Mouse (Mus musculus) forebrain, embryonic 14.5 days (tissue): ENCODE results near the gene Stard13. TPM values are rescaled to one million over a fixed set of nuclear protein-coding genes. Genes with fewer than 3 reads are reported as not detected.

Experiments used
- ATAC-seq: fragments of 200-750 bp; cut with Nextera tagmentation; 2 replicates; pipeline ENCODE4 v1.8.0; 2017; ENCODE audit warnings: mild to moderate bottlenecking, moderate library complexity
- DNase-seq: peaks from one replicate; pipeline ENCODE4 v3.0.0-alpha.2; 2015; ENCODE audit warnings: low spot score
- H3K27ac ChIP-seq: fragments of 300-500 bp; sonication (generic); 2 replicates; pipeline ENCODE4 v1.5.1; 2014; ENCODE audit warnings: low read depth, mild to moderate bottlenecking, control low read depth, low read length, moderate library complexity
- H3K27me3 ChIP-seq: fragments of 300-500 bp; sonication (generic); replicated peaks from 2 replicates; pipeline ENCODE4 v1.6.1; 2014; ENCODE audit warnings: low read length, control low read depth, mixed read lengths; ENCODE audit not compliant: control insufficient read depth, insufficient read depth
- H3K36me3 ChIP-seq: fragments of 300-500 bp; sonication (generic); 2 replicates; pipeline ENCODE4 v1.6.1; 2014; ENCODE audit warnings: low read length, control low read depth; ENCODE audit not compliant: control insufficient read depth, insufficient read depth
- H3K4me1 ChIP-seq: fragments of 300-500 bp; sonication (generic); 2 replicates; pipeline ENCODE4 v1.6.1; 2014; ENCODE audit warnings: antibody characterized with exemption, low read length, control low read depth; ENCODE audit not compliant: control insufficient read depth, insufficient read depth
- H3K4me2 ChIP-seq: fragments of 300-500 bp; sonication (generic); 2 replicates; pipeline ENCODE4 v1.6.1; 2014; ENCODE audit warnings: mild to moderate bottlenecking, control low read depth, low read length
- H3K4me3 ChIP-seq: fragments of 300-500 bp; sonication (generic); 2 replicates; pipeline ENCODE4 v1.5.1; 2014; ENCODE audit warnings: low read depth, low read length, control low read depth
- H3K9ac ChIP-seq: fragments of 300-500 bp; sonication (generic); 2 replicates; pipeline ENCODE4 v1.6.1; 2014; ENCODE audit warnings: mild to moderate bottlenecking, low read length, control low read depth, moderate library complexity
- H3K9me3 ChIP-seq: fragments of 300-500 bp; sonication (generic); replicated peaks from 2 replicates; pipeline ENCODE4 v1.6.1; 2016; ENCODE audit warnings: low read length, control low read depth, mixed read lengths; ENCODE audit not compliant: control insufficient read depth
- WGBS: fragments of 180-500 bp; shearing (Covaris S2); extraction: QIAGEN DNeasy Blood & Tissue Kit; methylation state at CpG from one replicate; pipeline ENCODE4 v1.1.7; 2014; 5-methylcytosine and 5-hydroxymethylcytosine counted together
- polyA plus RNA-seq: library from polyadenylated mRNA; unstranded; fragments of >200 nt; fragmentation: Nextera tagmentation; extraction: Ambion mirVana; gene quantifications from 2 replicates; pipeline ENCODE4 v1.2.1, GENCODE M21; 2014

Gene Stard13
- polyA plus RNA-seq, 1 experiment from 2014 or later = 2.0 TPM

GRCm38 (mm10) chr5:151145807-151146206, 87.8 kb downstream of the Stard13 start:
- Histone ChIP-seq H3K4me2 (no peak overlapping the region), H3K4me3 (no peak overlapping the region), H3K9me3 (no peaks in the 10 kb centered on the region), H3K36me3 (no peaks in the 10 kb centered on the region), H3K27me3 (no peaks in the 10 kb centered on the region), H3K27ac (no peak overlapping the region), H3K4me1 (peaks cover 4% of the 10 kb centered on the region; the same call in 1 of the 2 replicates), H3K9ac (no peak overlapping the region)
- DNase-seq (no peak), ATAC-seq (no peak)
- WGBS = 89% methylated on average over 5 of the region's 5 CpGs

GRCm38 (mm10) chr5:151143955-151144354, 89.7 kb downstream of the Stard13 start:
- H3K36me3 ChIP-seq = no peaks in the 10 kb centered on the region
- H3K9me3 ChIP-seq = no peaks in the 10 kb centered on the region
- H3K27ac ChIP-seq = no peak overlapping the region
- no peak overlapping the region for H3K4me2 ChIP-seq
- ATAC-seq (no peak), DNase-seq (no peak)
- WGBS = 87% methylated on average over 5 of the region's 5 CpGs
- H3K4me1 ChIP-seq = peaks cover 4% of the 10 kb centered on the region; the same call in 1 of the 2 replicates
- no peak overlapping the region for H3K9ac ChIP-seq
- H3K4me3 ChIP-seq = no peak overlapping the region
- H3K27me3 ChIP-seq = no peaks in the 10 kb centered on the region

GRCm38 (mm10) chr5:151142671-151143601, 90.7 kb downstream of the Stard13 start:
- H3K4me3 ChIP-seq = no peak overlapping the region
- H3K27ac ChIP-seq = peak overlapping the region; percentile 53; the same call in 1 of the 2 replicates
- no peaks in the 10 kb centered on the region for H3K27me3 ChIP-seq
- ATAC-seq = peak; percentile 73
- 5% methylated on average over 11 of the region's 11 CpGs for WGBS
- no peaks in the 10 kb centered on the region for H3K36me3 ChIP-seq
- peaks cover 4% of the 10 kb centered on the region; the same call in 1 of the 2 replicates for H3K4me1 ChIP-seq
- no peak overlapping the region for H3K9ac ChIP-seq
- H3K4me2 ChIP-seq = no peak overlapping the region
- DNase-seq = peak; percentile 67
- no peaks in the 10 kb centered on the region for H3K9me3 ChIP-seq

- ATAC-seq (peak; percentile 66; the same call in 1 of the 2 replicates), DNase-seq (peak; percentile 69)
- Histone ChIP-seq H3K27ac (peak overlapping the region; percentile 53; the same call in 1 of the 2 replicates), H3K4me1 (peaks cover 4% of the 10 kb centered on the region; the same call in 1 of the 2 replicates), H3K27me3 (no peaks in the 10 kb centered on the region), H3K36me3 (no peaks in the 10 kb centered on the region), H3K4me2 (no peak overlapping the region), H3K9ac (no peak overlapping the region), H3K9me3 (no peaks in the 10 kb centered on the region), H3K4me3 (no peak overlapping the region)
- 42% methylated on average over 5 of the region's 5 CpGs for WGBS
These were observed 91.4 kb downstream of the Stard13 start for GRCm38 (mm10) chr5:151142241-151142640.

GRCm38 (mm10) chr5:151137901-151138300, 95.7 kb downstream of the Stard13 start:
- H3K27ac ChIP-seq = no peak overlapping the region
- no peaks in the 10 kb centered on the region for H3K27me3 ChIP-seq
- ATAC-seq (no peak), DNase-seq (no peak)
- no peak overlapping the region for H3K4me3 ChIP-seq
- H3K4me1 ChIP-seq = peaks cover 4% of the 10 kb centered on the region; the same call in 1 of the 2 replicates
- no peaks in the 10 kb centered on the region for H3K9me3 ChIP-seq
- no peaks in the 10 kb centered on the region for H3K36me3 ChIP-seq
- 92% methylated on average over 5 of the region's 5 CpGs for WGBS
- H3K4me2 ChIP-seq = no peak overlapping the region
- no peak overlapping the region for H3K9ac ChIP-seq

GRCm38 (mm10) chr5:151137311-151137710, 96.3 kb downstream of the Stard13 start:
- Histone ChIP-seq H3K27me3 (no peaks in the 10 kb centered on the region), H3K4me3 (no peak overlapping the region), H3K36me3 (no peaks in the 10 kb centered on the region), H3K9ac (no peak overlapping the region), H3K4me2 (no peak overlapping the region), H3K27ac (no peak overlapping the region), H3K9me3 (no peaks in the 10 kb centered on the region), H3K4me1 (no peaks in the 10 kb centered on the region)
- DNase-seq = no peak
- WGBS = 82% methylated on average over 4 of the region's 4 CpGs
- ATAC-seq = no peak

GRCm38 (mm10) chr5:151135965-151136364, 97.7 kb downstream of the Stard13 start:
- Histone ChIP-seq H3K27me3 (no peaks in the 10 kb centered on the region), H3K4me3 (no peak overlapping the region), H3K36me3 (no peaks in the 10 kb centered on the region), H3K4me2 (no peak overlapping the region), H3K4me1 (no peaks in the 10 kb centered on the region), H3K9ac (no peak overlapping the region), H3K9me3 (no peaks in the 10 kb centered on the region), H3K27ac (no peak overlapping the region)
- ATAC-seq = no peak
- WGBS = 91% methylated on average over 6 of the region's 6 CpGs
- DNase-seq = no peak

- ATAC-seq (no peak), DNase-seq (no peak)
- WGBS = 84% methylated on average over 8 of the region's 8 CpGs
- Histone ChIP-seq H3K4me3 (no peak overlapping the region), H3K36me3 (no peaks in the 10 kb centered on the region), H3K27me3 (no peaks in the 10 kb centered on the region), H3K4me2 (no peak overlapping the region), H3K9ac (no peak overlapping the region), H3K27ac (no peak overlapping the region), H3K4me1 (no peaks in the 10 kb centered on the region), H3K9me3 (no peaks in the 10 kb centered on the region)
These were observed 98.4 kb downstream of the Stard13 start for GRCm38 (mm10) chr5:151135078-151135826.
